Mouse (Mus musculus): ENCODE measurements around the gene Srsf1.

- TF ChIP-seq CTCF (IDR thresholded peaks at IDR 0.05; ENCODE audit: low read depth, low read length) (no peak), TAL1 (conservative IDR thresholded peaks at IDR 0.05; ENCODE audit: low read depth, low read length) (no peak), GATA1 (IDR thresholded peaks at IDR 0.05; ENCODE audit: borderline replicate concordance, low read length) (no peak), GATA2 (IDR thresholded peaks at IDR 0.05; ENCODE audit: borderline replicate concordance, low read depth, low read length) (no peak), POLR2AphosphoS5 (IDR thresholded peaks at IDR 0.05; ENCODE audit: insufficient replicate concordance, low read depth, low read length) (no peak)
Observed at GRCm38 (mm10) chr11:88052638-88053037, 5.5 kb downstream of the Srsf1 start.

All from G1E (cell line).